Mouse (Mus musculus): Measurements from ENCODE around the gene Myo9a.

- TF ChIP-seq CTCF (IDR thresholded peaks at IDR 0.05; ENCODE audit: borderline replicate concordance, control insufficient read depth, extremely low read depth, insufficient read depth, low read length, poor library complexity), result no peak
- TF ChIP-seq POLR2A (IDR thresholded peaks at IDR 0.05; ENCODE audit: control insufficient read depth, extremely low read depth, insufficient read depth, low read length, poor library complexity), result no peak
Observed at GRCm38 (mm10) chr9:59718237-59718636, 32.5 kb upstream of the Myo9a start.

Measured in thymus, adult 2 months (tissue).